Mouse (Mus musculus) G1E (cell line): Measurements from ENCODE around the gene Lrmda.

Experiments used
- CTCF ChIP-seq: IDR thresholded peaks from 2 replicates; pipeline ENCODE4 v1.5.1; 2012; ENCODE audit warnings: low read depth, low read length, inconsistent platforms, mixed read lengths
- GATA1 ChIP-seq: IDR thresholded peaks from 2 replicates; pipeline ENCODE4 v1.6.1; 2012; ENCODE audit warnings: borderline replicate concordance, low read length, inconsistent platforms, mixed read lengths
- GATA2 ChIP-seq: IDR thresholded peaks from 2 replicates; pipeline ENCODE4 v1.6.1; 2012; ENCODE audit warnings: low read depth, low read length, inconsistent platforms, borderline replicate concordance
- POLR2AphosphoS5 ChIP-seq: IDR thresholded peaks from 2 replicates; pipeline ENCODE4 v1.6.1; 2012; ENCODE audit warnings: low read depth, low read length, inconsistent platforms; ENCODE audit not compliant: insufficient replicate concordance
- TAL1 ChIP-seq: conservative IDR thresholded peaks from 2 replicates; pipeline ENCODE4 v1.6.1; 2012; ENCODE audit warnings: low read depth, low read length, inconsistent platforms, mixed read lengths

- TF ChIP-seq GATA2 (no peak), CTCF (no peak), GATA1 (no peak), POLR2AphosphoS5 (no peak), TAL1 (no peak)
Observed at GRCm38 (mm10) chr14:21994061-21994990, 25.2 kb upstream of the Lrmda start.
